Mouse (Mus musculus) CH12.LX (cell line): ENCODE measurements around the gene Trabd2b. TPM values are rescaled to one million over a fixed set of nuclear protein-coding genes. Genes with fewer than 3 reads are reported as not detected.

ENCODE experiments used
- DNase-seq: peaks from one replicate; pipeline ENCODE4 v3.0.0-alpha.2; 2013; ENCODE audit errors: extremely low read depth
- H3K27ac ChIP-seq: 2 replicates; pipeline ENCODE4 v1.5.1; 2012; ENCODE audit warnings: low read depth, mild to moderate bottlenecking, control low read depth, moderate library complexity; ENCODE audit not compliant: insufficient read depth
- H3K27me3 ChIP-seq: replicated peaks from 2 replicates; pipeline ENCODE3; 2012; ENCODE audit warnings: inconsistent platforms
- H3K36me3 ChIP-seq, 2 experiments: replicated peaks in 1 of 2; 2 replicates each; pipeline versions ENCODE3 to v1.6.1; 2012; ENCODE audit warnings: inconsistent platforms in 1 of 2, low read length in 1 of 2, mild to moderate bottlenecking in 1 of 2, mixed read lengths in 1 of 2, moderate library complexity in 1 of 2; ENCODE audit not compliant: control insufficient read depth in 1 of 2, insufficient read depth in 1 of 2
- H3K4me1 ChIP-seq, 2 experiments: 2 replicates each; pipeline ENCODE4 v1.6.1; 2012; ENCODE audit warnings: inconsistent platforms in 1 of 2, moderate library complexity in 1 of 2; ENCODE audit not compliant: insufficient read depth in 2 of 2, control insufficient read depth in 1 of 2
- H3K4me2 ChIP-seq: 2 replicates; pipeline ENCODE4 v1.6.1; 2012; ENCODE audit warnings: low read depth, mild to moderate bottlenecking, control low read depth; ENCODE audit not compliant: poor library complexity, insufficient read depth, severe bottlenecking
- H3K4me3 ChIP-seq, 3 experiments: fragments of 150-350 bp in 1 of 3; sonication (generic) in 1 of 3; replicated peaks in 1 of 3; 2 replicates each; pipeline versions ENCODE3 to v1.5.1; 2011 to 2012; ENCODE audit warnings: low read depth in 2 of 3, low read length in 2 of 3, mild to moderate bottlenecking in 2 of 3, moderate library complexity in 2 of 3, control low read depth in 1 of 3, improper control_type of control experiment in 1 of 3, inconsistent platforms in 1 of 3, mixed read lengths in 1 of 3; ENCODE audit not compliant: poor library complexity in 1 of 3
- H3K79me2 ChIP-seq: replicated peaks from 2 replicates; pipeline ENCODE4 v1.6.1; 2012; ENCODE audit warnings: mild to moderate bottlenecking, moderate library complexity; ENCODE audit not compliant: control insufficient read depth, poor library complexity, insufficient read depth, severe bottlenecking; ENCODE audit errors: extremely low read depth
- H3K9ac ChIP-seq: 2 replicates; pipeline ENCODE4 v1.6.1; 2012; ENCODE audit warnings: low read depth, mild to moderate bottlenecking, control low read depth, moderate library complexity; ENCODE audit not compliant: insufficient read depth
- H3K9me3 ChIP-seq: replicated peaks from 2 replicates; pipeline ENCODE3; 2012; ENCODE audit warnings: low read length, inconsistent platforms, mixed read lengths
- BHLHE40 ChIP-seq: IDR thresholded peaks from 2 replicates; pipeline ENCODE4 v1.6.1; 2011; ENCODE audit warnings: mild to moderate bottlenecking, low read depth, low read length, improper control_type of control experiment
- CHD1 ChIP-seq: IDR thresholded peaks from 2 replicates; pipeline ENCODE4 v1.6.1; 2012; ENCODE audit warnings: low read depth, low read length, improper control_type of control experiment, inconsistent platforms
- CHD2 ChIP-seq: IDR thresholded peaks from 2 replicates; pipeline ENCODE4 v1.6.1; 2011; ENCODE audit warnings: low read length, improper control_type of control experiment
- CTCF ChIP-seq, 2 experiments: IDR thresholded peaks in 1 of 2; conservative IDR thresholded peaks in 1 of 2; 2 replicates each; pipeline ENCODE4 v1.5.1; 2011 to 2012; ENCODE audit warnings: low read depth in 2 of 2, low read length in 2 of 2, improper control_type of control experiment in 1 of 2, inconsistent platforms in 1 of 2, mild to moderate bottlenecking in 1 of 2, moderate library complexity in 1 of 2
- ETS1 ChIP-seq: conservative IDR thresholded peaks from 2 replicates; pipeline ENCODE4 v1.6.1; 2012; ENCODE audit warnings: low read depth, mild to moderate bottlenecking, inconsistent platforms, low read length, improper control_type of control experiment, moderate library complexity
- HCFC1 ChIP-seq: IDR thresholded peaks from 2 replicates; pipeline ENCODE4 v1.6.1; 2012; ENCODE audit warnings: low read depth, mild to moderate bottlenecking, inconsistent platforms, low read length, improper control_type of control experiment
- IRF4 ChIP-seq: IDR thresholded peaks from 2 replicates; pipeline ENCODE4 v1.6.1; 2014; ENCODE audit warnings: low read depth, mild to moderate bottlenecking, inconsistent platforms, low read length, improper control_type of control experiment
- JUN ChIP-seq: IDR thresholded peaks from 2 replicates; pipeline ENCODE4 v1.6.1; 2011; ENCODE audit warnings: low read depth, mild to moderate bottlenecking, low read length, improper control_type of control experiment, moderate library complexity; ENCODE audit not compliant: insufficient read depth
- JUND ChIP-seq: conservative IDR thresholded peaks from 2 replicates; pipeline ENCODE4 v1.6.1; 2011; ENCODE audit warnings: low read depth, low read length, improper control_type of control experiment
- KAT2A ChIP-seq: IDR thresholded peaks from 2 replicates; pipeline ENCODE4 v1.6.1; 2012; ENCODE audit warnings: low read length, improper control_type of control experiment, inconsistent platforms; ENCODE audit not compliant: insufficient replicate concordance
- MAX ChIP-seq: IDR thresholded peaks from 2 replicates; pipeline ENCODE4 v1.6.1; 2011; ENCODE audit warnings: low read length, improper control_type of control experiment
- MAZ ChIP-seq: IDR thresholded peaks from 2 replicates; pipeline ENCODE4 v1.6.1; 2012; ENCODE audit warnings: low read depth, mild to moderate bottlenecking, inconsistent platforms, low read length, improper control_type of control experiment, moderate library complexity
- MYC ChIP-seq: IDR thresholded peaks from 2 replicates; pipeline ENCODE4 v1.6.1; 2011; ENCODE audit warnings: low read depth, mild to moderate bottlenecking, improper control_type of control experiment, low read length
- NRF1 ChIP-seq: IDR thresholded peaks from 2 replicates; pipeline ENCODE4 v1.6.1; 2014; ENCODE audit warnings: low read depth, mild to moderate bottlenecking, inconsistent platforms, low read length, improper control_type of control experiment, moderate library complexity
- PAX5 ChIP-seq: IDR thresholded peaks from 2 replicates; pipeline ENCODE4 v1.6.1; 2012; ENCODE audit warnings: low read length, inconsistent platforms, mixed read lengths
- POLR2A ChIP-seq: IDR thresholded peaks from 2 replicates; pipeline ENCODE4 v1.6.1; 2011; ENCODE audit warnings: low read depth, mild to moderate bottlenecking, improper control_type of control experiment, low read length
- SIN3A ChIP-seq: IDR thresholded peaks from 2 replicates; pipeline ENCODE4 v1.6.1; 2012; ENCODE audit warnings: low read length, improper control_type of control experiment, inconsistent platforms
- TBP ChIP-seq: conservative IDR thresholded peaks from 2 replicates; pipeline ENCODE4 v1.6.1; 2011; ENCODE audit warnings: low read depth, low read length, improper control_type of control experiment
- USF1 ChIP-seq: IDR thresholded peaks from 2 replicates; pipeline ENCODE4 v1.6.1; 2014; ENCODE audit warnings: low read depth, mild to moderate bottlenecking, inconsistent platforms, low read length, improper control_type of control experiment
- ZC3H11A ChIP-seq: IDR thresholded peaks from 2 replicates; pipeline ENCODE4 v1.6.1; 2012; ENCODE audit warnings: low read depth, mild to moderate bottlenecking, inconsistent platforms, low read length, improper control_type of control experiment
- ZMIZ1 ChIP-seq: IDR thresholded peaks from 2 replicates; pipeline ENCODE4 v1.6.1; 2012; ENCODE audit warnings: low read depth, mild to moderate bottlenecking, inconsistent platforms, low read length, improper control_type of control experiment
- dilution Hi-C: fragments of 300-500 bp; cut with MboI; formaldehyde crosslinking; loops from 2 replicates; pipeline ENCODE4 v1.14.3; 2020; ENCODE audit warnings: low sequenced_read_pairs; ENCODE audit not compliant: extremely low pct_unique_long_range_greater_than_20kb, extremely low pct_ligation_motif_present
- in situ Hi-C: fragments of 300-500 bp; cut with MboI; formaldehyde crosslinking; loops from 3 replicates; pipeline ENCODE4 v1.14.3; 2019; ENCODE audit warnings: low sequenced_read_pairs, low pct_ligation_motif_present, low pct_unique_long_range_greater_than_20kb, mixed read lengths
- polyA plus RNA-seq: library from polyadenylated mRNA; unstranded; fragments of >175 nt; gene quantifications from 2 replicates; pipeline ENCODE4 v1.2.1, GENCODE M21; 2012; ENCODE audit warnings: low read depth; ENCODE audit not compliant: insufficient read length
- total RNA-seq, 2 experiments: library from RNA; depleted of rRNA; stranded (reverse); fragments of 300-350 nt in 1 of 2; fragments of >200 nt in 1 of 2; gene quantifications; 2 replicates each; pipeline ENCODE4 v1.2.3; 2012 to 2014

The Trabd2b gene
- total and polyA plus RNA-seq, 3 experiments = not detected

GRCm38 (mm10) chr4:114448393-114449052 lies 42.0 kb downstream of the Trabd2b start:
- Histone ChIP-seq H3K9me3 (no peaks in the 10 kb centered on the region), H3K27me3 (peaks cover 46% of the 10 kb centered on the region), H3K27ac (no peak overlapping the region), H3K9ac (no peak overlapping the region), H3K79me2 (no peaks in the 10 kb centered on the region), H3K4me1 (no peaks in the 10 kb centered on the region), H3K36me3 (no peaks in the 10 kb centered on the region), H3K4me3 (no peak overlapping the region), H3K4me2 (no peak overlapping the region)
- dilution Hi-C loops (no loop called here), in situ Hi-C loops (no loop called here)
- TF ChIP-seq CHD2 (no peak), CHD1 (no peak), MAX (no peak), MAZ (no peak), BHLHE40 (no peak), PAX5 (no peak)
- no peak for DNase-seq

GRCm38 (mm10) chr4:114453101-114453500 lies 46.6 kb downstream of the Trabd2b start:
- H3K27me3 ChIP-seq = peaks cover 58% of the 10 kb centered on the region
- no peak overlapping the region for H3K4me3 ChIP-seq
- H3K36me3 ChIP-seq = no peaks in the 10 kb centered on the region
- H3K9ac ChIP-seq = no peak overlapping the region
- no peak overlapping the region for H3K27ac ChIP-seq
- no peak for DNase-seq
- H3K79me2 ChIP-seq = no peaks in the 10 kb centered on the region
- no peak for TF ChIP-seq CTCF (conservative IDR thresholded peaks at IDR 0.05 in 1 of 2, IDR thresholded peaks at IDR 0.05 in 1 of 2; ENCODE audit: low read depth in 2 of 2, low read length in 2 of 2)
- no peak for TF ChIP-seq KAT2A
- TF ChIP-seq SIN3A = no peak
- no peak for TF ChIP-seq MAX
- no peak for TF ChIP-seq ETS1
- in situ Hi-C loops = no loop called here
- dilution Hi-C loops = no loop called here
- no peaks in the 10 kb centered on the region for H3K4me1 ChIP-seq
- H3K4me2 ChIP-seq = no peak overlapping the region
- H3K9me3 ChIP-seq = no peaks in the 10 kb centered on the region

GRCm38 (mm10) chr4:114454016-114454415 lies 47.5 kb downstream of the Trabd2b start:
- in situ Hi-C loops (no loop called here), dilution Hi-C loops (no loop called here)
- DNase-seq = no peak
- H3K27me3 ChIP-seq = peaks cover 59% of the 10 kb centered on the region
- H3K36me3 ChIP-seq = no peaks in the 10 kb centered on the region
- TF ChIP-seq CHD2 = no peak
- no peak for TF ChIP-seq POLR2A
- TF ChIP-seq HCFC1 = no peak
- TF ChIP-seq JUND = no peak
- TF ChIP-seq NRF1 = no peak
- TF ChIP-seq TBP = no peak
- no peak for TF ChIP-seq ZMIZ1
- no peak for TF ChIP-seq USF1
- no peak for TF ChIP-seq CHD1
- no peak for TF ChIP-seq JUN
- TF ChIP-seq SIN3A = no peak
- no peak for TF ChIP-seq PAX5
- TF ChIP-seq IRF4 = no peak
- no peak for TF ChIP-seq MYC
- no peak for TF ChIP-seq ZC3H11A
- no peak for TF ChIP-seq CTCF (conservative IDR thresholded peaks at IDR 0.05 in 1 of 2, IDR thresholded peaks at IDR 0.05 in 1 of 2; ENCODE audit: low read depth in 2 of 2, low read length in 2 of 2)
- H3K79me2 ChIP-seq = no peaks in the 10 kb centered on the region
- no peaks in the 10 kb centered on the region for H3K9me3 ChIP-seq
- H3K4me3 ChIP-seq = no peak overlapping the region
- H3K4me2 ChIP-seq = no peak overlapping the region
- no peak overlapping the region for H3K27ac ChIP-seq
- H3K9ac ChIP-seq = no peak overlapping the region
- H3K4me1 ChIP-seq = no peaks in the 10 kb centered on the region
